Mouse (Mus musculus): ENCODE data around the gene Stpg1. TPM values are rescaled to one million over a fixed set of nuclear protein-coding genes. Genes with fewer than 3 reads are reported as not detected.
A peak's percentile ranks its signal among the peaks of the same experiment; 100 is the strongest.

Gene Stpg1
- polyA plus RNA-seq, 1 experiment from 2014 or later = 0.47 TPM

GRCm38 (mm10) chr4:135548521-135549077, 54.0 kb downstream of the Stpg1 start:
- Histone ChIP-seq H3K27ac (ENCODE audit: poor library complexity, severe bottlenecking) (no peak overlapping the region), H3K9me3 (replicated peaks) (no peaks in the 10 kb centered on the region), H3K27me3 (replicated peaks) (peaks cover 9% of the 10 kb centered on the region; the same call in 1 of the 2 replicates), H3K4me3 (no peak overlapping the region), H3K36me3 (no peaks in the 10 kb centered on the region), H3K4me1 (replicated peaks) (peaks cover 82% of the 10 kb centered on the region), H3K4me2 (no peak overlapping the region), H3K9ac (no peak overlapping the region)
- ATAC-seq (ENCODE audit: insufficient number of reproducible peaks, low FRiP score) = no peak
- WGBS = 31% methylated on average over 9 of the region's 9 CpGs

- Histone ChIP-seq H3K4me1 (replicated peaks) (peaks cover 82% of the 10 kb centered on the region), H3K4me3 (no peak overlapping the region), H3K27ac (ENCODE audit: poor library complexity, severe bottlenecking) (0 out of 2 replicates have a peak overlapping the region, but pooled peaks have one; percentile 11), H3K9ac (no peak overlapping the region), H3K9me3 (replicated peaks) (no peaks in the 10 kb centered on the region), H3K27me3 (replicated peaks) (peaks cover 9% of the 10 kb centered on the region; the same call in 1 of the 2 replicates), H3K36me3 (no peaks in the 10 kb centered on the region), H3K4me2 (no peak overlapping the region)
- whole genome bisulfite sequencing = 56% methylated on average over 6 of the region's 6 CpGs
- ATAC-seq (ENCODE audit: insufficient number of reproducible peaks, low FRiP score) = no peak
Measured at GRCm38 (mm10) chr4:135549323-135549722, 54.7 kb downstream of the Stpg1 start.

- no peak overlapping the region for H3K27ac ChIP-seq (ENCODE audit: poor library complexity, severe bottlenecking)
- no peaks in the 10 kb centered on the region for H3K27me3 ChIP-seq (replicated peaks)
- H3K9me3 ChIP-seq (replicated peaks) = no peaks in the 10 kb centered on the region
- H3K9ac ChIP-seq = no peak overlapping the region
- H3K4me2 ChIP-seq = no peak overlapping the region
- WGBS = 29% methylated on average over 2 of the region's 2 CpGs
- no peak for ATAC-seq (ENCODE audit: insufficient number of reproducible peaks, low FRiP score)
- H3K4me3 ChIP-seq = no peak overlapping the region
- H3K4me1 ChIP-seq (replicated peaks) = peaks cover 70% of the 10 kb centered on the region
- H3K36me3 ChIP-seq = peaks cover 3% of the 10 kb centered on the region; the same call in 1 of the 2 replicates
Measured at GRCm38 (mm10) chr4:135563794-135564193, 69.2 kb downstream of the Stpg1 start.

GRCm38 (mm10) chr4:135565400-135565799, 70.8 kb downstream of the Stpg1 start:
- Histone ChIP-seq H3K4me2 (0 out of 2 replicates have a peak overlapping the region, but pooled peaks have one; percentile 16), H3K4me3 (no peak overlapping the region), H3K4me1 (replicated peaks) (peaks cover 77% of the 10 kb centered on the region), H3K27me3 (replicated peaks) (peaks cover 8% of the 10 kb centered on the region), H3K36me3 (peaks cover 3% of the 10 kb centered on the region; the same call in 1 of the 2 replicates), H3K9ac (no peak overlapping the region), H3K9me3 (replicated peaks) (no peaks in the 10 kb centered on the region), H3K27ac (ENCODE audit: poor library complexity, severe bottlenecking) (peak overlapping the region; percentile 92)
- ATAC-seq (ENCODE audit: insufficient number of reproducible peaks, low FRiP score) = peak; percentile 69
- 10% methylated on average over 9 of the region's 9 CpGs for WGBS

GRCm38 (mm10) chr4:135567042-135567441, 72.5 kb downstream of the Stpg1 start:
- Histone ChIP-seq H3K36me3 (no peaks in the 10 kb centered on the region), H3K9me3 (replicated peaks) (no peaks in the 10 kb centered on the region), H3K4me2 (no peak overlapping the region), H3K27me3 (replicated peaks) (peaks cover 24% of the 10 kb centered on the region), H3K27ac (ENCODE audit: poor library complexity, severe bottlenecking) (peak overlapping the region; percentile 92), H3K4me3 (no peak overlapping the region), H3K9ac (peak overlapping the region; percentile 4; the same call in 1 of the 2 replicates), H3K4me1 (replicated peaks) (peaks cover 89% of the 10 kb centered on the region)
- 26% methylated on average over 11 of the region's 11 CpGs for WGBS
- no peak for ATAC-seq (ENCODE audit: insufficient number of reproducible peaks, low FRiP score)

GRCm38 (mm10) chr4:135567484-135567883, 72.9 kb downstream of the Stpg1 start:
- no peak for ATAC-seq (ENCODE audit: insufficient number of reproducible peaks, low FRiP score)
- peak overlapping the region; percentile 92 for H3K27ac ChIP-seq (ENCODE audit: poor library complexity, severe bottlenecking)
- WGBS = 57% methylated on average over 8 of the region's 8 CpGs
- H3K9ac ChIP-seq = no peak overlapping the region
- peaks cover 92% of the 10 kb centered on the region for H3K4me1 ChIP-seq (replicated peaks)
- H3K9me3 ChIP-seq (replicated peaks) = no peaks in the 10 kb centered on the region
- H3K4me3 ChIP-seq = no peak overlapping the region
- H3K36me3 ChIP-seq = no peaks in the 10 kb centered on the region
- H3K4me2 ChIP-seq = no peak overlapping the region
- peaks cover 28% of the 10 kb centered on the region for H3K27me3 ChIP-seq (replicated peaks)

GRCm38 (mm10) chr4:135569201-135569600, 74.6 kb downstream of the Stpg1 start:
- no peak overlapping the region for H3K9ac ChIP-seq
- no peaks in the 10 kb centered on the region for H3K36me3 ChIP-seq
- H3K4me2 ChIP-seq = peak overlapping the region; percentile 66
- no peaks in the 10 kb centered on the region for H3K9me3 ChIP-seq (replicated peaks)
- peaks cover 96% of the 10 kb centered on the region for H3K4me1 ChIP-seq (replicated peaks)
- 11% methylated on average over 11 of the region's 11 CpGs for WGBS
- H3K27me3 ChIP-seq (replicated peaks) = peaks cover 38% of the 10 kb centered on the region
- ATAC-seq (ENCODE audit: insufficient number of reproducible peaks, low FRiP score) = no peak
- 0 out of 2 replicates have a peak overlapping the region, but pooled peaks have one; percentile 8 for H3K27ac ChIP-seq (ENCODE audit: poor library complexity, severe bottlenecking)
- no peak overlapping the region for H3K4me3 ChIP-seq

GRCm38 (mm10) chr4:135570152-135571036, 75.8 kb downstream of the Stpg1 start:
- H3K4me1 ChIP-seq (replicated peaks) = peaks cover 86% of the 10 kb centered on the region
- no peaks in the 10 kb centered on the region for H3K9me3 ChIP-seq (replicated peaks)
- no peaks in the 10 kb centered on the region for H3K36me3 ChIP-seq
- peak overlapping the region; percentile 66 for H3K4me2 ChIP-seq
- WGBS = 12% methylated on average over 32 of the region's 32 CpGs
- H3K27me3 ChIP-seq (replicated peaks) = peaks cover 50% of the 10 kb centered on the region
- peak overlapping the region; percentile 57 for H3K9ac ChIP-seq
- 0 out of 2 replicates have a peak, but pooled peaks have one; percentile 18 for ATAC-seq (ENCODE audit: insufficient number of reproducible peaks, low FRiP score)
- H3K4me3 ChIP-seq = peak overlapping the region; percentile 46
- H3K27ac ChIP-seq (ENCODE audit: poor library complexity, severe bottlenecking) = peak overlapping the region; percentile 63

- H3K27me3 ChIP-seq (replicated peaks) = peaks cover 57% of the 10 kb centered on the region
- peak overlapping the region; percentile 63 for H3K27ac ChIP-seq (ENCODE audit: poor library complexity, severe bottlenecking)
Measured at GRCm38 (mm10) chr4:135571037-135571550, 76.5 kb downstream of the Stpg1 start.

GRCm38 (mm10) chr4:135572276-135572675, 77.7 kb downstream of the Stpg1 start:
- peaks cover 68% of the 10 kb centered on the region for H3K4me1 ChIP-seq (replicated peaks)
- H3K36me3 ChIP-seq = no peaks in the 10 kb centered on the region
- WGBS = 34% methylated on average over 8 of the region's 8 CpGs
- peaks cover 69% of the 10 kb centered on the region for H3K27me3 ChIP-seq (replicated peaks)
- no peak overlapping the region for H3K9ac ChIP-seq
- no peak overlapping the region for H3K27ac ChIP-seq (ENCODE audit: poor library complexity, severe bottlenecking)
- H3K9me3 ChIP-seq (replicated peaks) = no peaks in the 10 kb centered on the region
- peak overlapping the region; percentile 44 for H3K4me3 ChIP-seq
- ATAC-seq (ENCODE audit: insufficient number of reproducible peaks, low FRiP score) = no peak
- H3K4me2 ChIP-seq = peak overlapping the region; percentile 78

More at GRCm38 (mm10) chr4:135571037-135571550, 76.5 kb downstream of the Stpg1 start:
- peaks cover 80% of the 10 kb centered on the region for H3K4me1 ChIP-seq (replicated peaks)
- no peaks in the 10 kb centered on the region for H3K9me3 ChIP-seq (replicated peaks)
- no peak for ATAC-seq (ENCODE audit: insufficient number of reproducible peaks, low FRiP score)
- peak overlapping the region; percentile 57; the same call in 1 of the 2 replicates for H3K9ac ChIP-seq
- WGBS = 47% methylated on average over 6 of the region's 6 CpGs
- peak overlapping the region; percentile 46; the same call in 1 of the 2 replicates for H3K4me3 ChIP-seq
- peak overlapping the region; percentile 66 for H3K4me2 ChIP-seq
- H3K36me3 ChIP-seq = no peaks in the 10 kb centered on the region

Data from heart, embryonic 12.5 days (tissue).